Mouse (Mus musculus) MN1 (cell line): ENCODE measurements at regions not wholly inside any gene's neighbourhood (a gene's known extent, or its start where the extent isn't known, plus 50 kb on each side); places are given as distances from the start of the nearest gene placed in this dataset.
A peak's percentile ranks its signal among the peaks of the same experiment; 100 is the strongest.

Experiments used
- DNase-seq: peaks from one replicate; pipeline ENCODE4 v3.0.0-alpha.2; 2016; ENCODE audit warnings: low spot score

DNA sequence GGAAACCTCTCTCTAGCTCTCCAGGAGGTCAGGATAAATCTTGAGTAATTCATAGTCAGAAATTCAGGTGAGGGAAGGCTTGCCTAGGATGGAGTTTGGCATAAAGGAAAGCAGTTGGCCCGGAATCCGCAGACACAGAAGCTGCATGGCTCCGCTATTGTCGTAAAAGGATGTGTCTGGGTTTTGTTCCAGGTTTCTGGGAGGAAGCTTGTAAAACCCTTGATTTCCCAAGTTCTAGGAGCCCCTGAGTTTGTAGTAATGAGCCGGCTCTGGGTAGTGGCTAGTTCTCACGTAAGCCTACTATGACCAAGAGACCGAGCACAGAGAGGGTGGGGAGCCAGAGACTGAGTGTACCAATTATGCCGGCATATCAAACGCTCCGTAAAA, 52.7 kb upstream of the Gm21915 start:
- no peak for DNase-seq

- peak; percentile 34 for DNase-seq
Observed at GRCm38 (mm10) chr9:40617036-40617675, 53.3 kb upstream of the Gm21915 start.

GRCm38 (mm10) chr9:40616426-40617035, 53.9 kb upstream of the Gm21915 start:
- DNase-seq, result peak; percentile 92

DNA sequence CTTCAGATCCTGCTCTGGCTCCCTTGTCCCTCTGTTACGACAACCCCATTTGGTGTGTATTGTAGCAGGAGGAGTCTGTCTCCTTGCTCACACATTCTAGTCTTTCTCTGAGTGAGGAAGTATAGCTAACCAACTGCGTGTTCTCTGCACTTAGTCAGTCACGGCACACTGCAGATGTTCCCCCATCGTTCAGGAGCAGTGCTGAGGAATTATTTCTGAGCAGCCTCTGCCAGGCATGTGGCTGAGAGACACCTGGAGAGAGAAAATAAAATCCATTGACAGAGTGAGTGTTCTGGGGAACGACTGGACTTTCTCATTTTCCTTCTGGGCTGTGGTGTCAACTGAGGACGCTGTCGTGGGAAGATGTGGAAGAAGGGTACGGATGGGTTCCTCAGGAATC, 54.5 kb upstream of the Gm21915 start:
- no peak for DNase-seq

DNA sequence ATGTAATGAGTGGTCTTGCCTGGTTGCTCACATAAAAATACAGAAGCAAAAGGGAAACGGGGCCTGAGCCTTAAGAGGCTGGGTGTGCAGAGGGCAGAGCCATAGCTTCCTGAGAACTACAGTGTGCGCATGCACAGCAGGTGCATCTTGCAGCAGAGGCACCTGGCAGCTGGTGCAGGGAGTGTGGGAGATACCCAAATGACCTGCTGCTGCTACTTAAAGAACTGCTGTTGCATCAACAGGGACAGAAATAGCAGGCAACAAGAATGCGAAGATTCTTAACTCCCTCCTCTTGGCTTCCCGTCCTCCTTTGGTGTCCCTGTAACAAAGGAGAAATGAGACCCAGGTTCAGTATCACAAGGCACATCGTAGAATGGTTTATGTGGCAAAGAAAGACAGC, 56.3 kb upstream of the Gm21915 start:
- DNase-seq, result no peak

- no peak for DNase-seq
Observed at GRCm38 (mm10) chr9:40613182-40613581, 57.2 kb upstream of the Gm21915 start.

- DNase-seq, result no peak
Observed at GRCm38 (mm10) chr9:40612755-40613154, 57.7 kb upstream of the Gm21915 start.

DNA sequence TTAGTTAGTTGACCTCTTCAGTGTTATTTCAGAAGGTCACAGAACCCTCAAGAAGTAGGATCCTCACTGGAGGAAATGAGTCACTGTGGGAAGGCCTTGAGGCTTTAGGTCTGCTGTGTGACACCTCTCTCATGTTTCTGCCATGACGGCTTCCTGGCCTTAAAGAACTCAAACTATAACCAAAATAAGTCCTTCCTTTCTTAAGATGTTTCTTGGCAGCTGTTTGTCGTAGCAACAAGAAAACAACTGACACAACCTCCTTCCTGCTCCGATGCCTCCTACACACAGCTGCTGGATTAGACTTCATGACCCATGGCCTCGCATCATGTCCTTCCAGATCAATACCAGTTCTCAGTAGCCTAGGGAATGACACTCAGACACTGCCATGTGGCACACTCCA, 58.1 kb upstream of the Gm21915 start:
- no peak for DNase-seq

DNA sequence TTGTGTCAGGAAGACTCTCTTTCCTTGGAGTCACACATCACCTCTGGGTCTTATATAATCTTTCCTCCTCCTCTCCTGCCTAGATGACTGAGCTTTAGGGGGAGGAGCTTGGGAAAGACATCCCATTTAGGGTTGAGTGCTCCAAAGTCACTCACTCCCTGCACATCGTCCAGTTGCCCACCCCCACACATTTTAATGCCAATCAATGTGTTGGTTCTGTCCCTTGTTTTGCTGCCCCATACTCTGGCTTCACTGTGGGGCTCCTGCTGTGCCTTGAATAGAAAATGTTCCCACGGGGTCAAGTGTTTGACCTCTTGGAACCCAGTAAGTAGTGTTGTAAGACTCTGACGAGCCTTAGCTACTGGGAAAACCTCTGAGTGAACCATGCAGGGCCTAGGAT, 58.8 kb upstream of the Gm21915 start:
- DNase-seq, result no peak

DNA sequence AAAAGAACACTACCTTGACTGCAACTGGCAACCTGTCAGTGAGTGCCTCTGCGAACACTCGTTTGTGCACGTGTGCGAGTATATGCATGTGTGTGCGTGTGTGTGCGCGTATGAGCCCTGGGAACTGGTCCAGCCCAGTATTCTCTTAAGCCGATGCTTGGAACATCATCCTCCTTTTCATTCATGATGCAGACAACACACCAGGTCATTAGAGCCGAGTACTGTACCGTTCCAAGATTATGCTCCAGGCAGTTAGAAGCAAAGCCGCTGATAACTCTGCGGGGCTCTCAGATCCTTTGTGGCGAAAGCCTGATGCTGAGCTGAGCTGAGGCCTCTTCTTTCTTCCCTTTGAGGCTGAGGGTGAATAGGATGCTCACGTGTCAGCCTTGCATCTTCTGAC, 61.8 kb upstream of the Gm21915 start:
- DNase-seq, result no peak

DNA sequence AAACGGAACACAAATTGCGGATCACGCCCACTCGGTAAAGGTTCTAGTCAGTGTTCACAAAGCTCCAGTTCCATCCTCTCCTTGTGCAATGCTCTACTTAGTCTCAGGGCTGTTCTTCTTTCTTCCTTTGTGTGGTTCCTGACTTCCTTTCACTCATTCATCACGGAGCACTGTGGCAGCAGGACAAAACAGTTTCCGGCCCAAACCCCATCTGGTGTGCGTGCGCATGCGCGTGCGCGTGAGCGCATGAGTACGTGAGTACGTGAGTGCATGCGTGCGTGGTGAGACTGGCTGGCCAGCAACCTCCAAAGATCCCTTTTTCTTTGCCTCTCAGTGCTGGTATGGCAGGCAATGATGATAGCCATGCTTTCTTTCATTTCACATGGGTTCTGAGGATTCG, 62.5 kb upstream of the Gm21915 start:
- DNase-seq, result no peak

DNA sequence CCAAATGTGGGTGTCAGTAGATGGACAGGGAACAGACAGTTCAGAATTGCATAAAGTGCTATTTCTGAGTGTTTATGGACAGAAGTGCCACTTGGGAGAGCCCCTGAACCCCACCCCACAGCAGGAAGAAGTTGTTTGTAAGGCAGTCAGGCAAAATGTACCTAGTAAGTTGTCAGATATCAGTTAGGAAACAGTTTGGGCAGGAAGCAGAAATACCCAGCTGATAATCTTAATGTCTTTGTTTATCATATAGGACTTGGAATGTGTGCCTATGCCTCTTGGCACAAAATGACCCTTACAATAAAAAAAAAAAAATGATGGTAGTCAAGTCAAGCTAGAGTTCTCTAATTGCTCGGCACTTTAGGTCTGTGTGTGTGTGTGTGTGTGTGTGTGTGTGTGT, 66.9 kb upstream of the Gm21915 start:
- no peak for DNase-seq

- DNase-seq, result no peak
Observed at GRCm38 (mm10) chr9:40598431-40598831, 67.2 kb upstream of the Gramd1b start.

DNA sequence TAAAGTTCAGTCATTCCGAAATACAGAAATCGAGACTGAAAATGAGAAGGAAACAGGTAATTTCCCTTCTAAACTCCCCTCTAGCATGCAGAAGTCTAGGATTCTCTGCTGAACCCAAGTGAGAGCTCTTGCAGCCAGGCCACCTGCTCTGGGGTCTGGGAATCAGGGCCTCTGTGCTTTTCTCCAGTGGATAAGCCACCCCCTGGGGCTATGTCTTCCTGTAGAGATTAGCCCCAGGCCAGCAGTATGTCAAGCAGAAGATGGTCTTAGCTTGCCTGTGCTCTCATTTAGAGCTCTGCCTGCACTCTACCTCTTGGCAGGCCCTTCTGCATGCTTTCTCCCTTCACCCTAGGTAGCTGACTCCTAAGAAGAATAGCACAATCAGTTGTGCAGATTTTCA, 56.2 kb upstream of the Gramd1b start:
- DNase-seq, result no peak

GRCm38 (mm10) chr9:40586581-40586980, 55.4 kb upstream of the Gramd1b start:
- DNase-seq, result no peak

DNA sequence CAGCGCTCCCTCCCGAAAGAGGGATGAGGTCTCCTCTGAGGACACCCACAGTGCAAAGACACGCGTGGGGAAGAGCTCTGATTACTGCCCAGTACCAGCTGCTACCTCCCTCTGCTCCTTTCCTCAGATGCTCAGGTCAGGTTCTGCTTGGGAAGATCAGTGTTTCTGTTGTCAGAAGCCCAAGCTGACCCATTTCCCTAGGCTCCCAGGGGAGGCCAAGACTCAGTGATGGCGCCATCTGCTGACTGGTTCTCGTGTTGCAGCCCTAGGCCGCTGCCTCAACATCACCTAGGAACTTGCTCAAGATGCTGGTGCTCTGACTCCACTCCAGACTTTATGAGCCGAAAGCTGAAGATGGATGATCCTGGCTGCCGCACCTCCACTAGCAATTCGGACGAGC, 52.4 kb upstream of the Gramd1b start:
- DNase-seq, result peak; percentile 40

DNA sequence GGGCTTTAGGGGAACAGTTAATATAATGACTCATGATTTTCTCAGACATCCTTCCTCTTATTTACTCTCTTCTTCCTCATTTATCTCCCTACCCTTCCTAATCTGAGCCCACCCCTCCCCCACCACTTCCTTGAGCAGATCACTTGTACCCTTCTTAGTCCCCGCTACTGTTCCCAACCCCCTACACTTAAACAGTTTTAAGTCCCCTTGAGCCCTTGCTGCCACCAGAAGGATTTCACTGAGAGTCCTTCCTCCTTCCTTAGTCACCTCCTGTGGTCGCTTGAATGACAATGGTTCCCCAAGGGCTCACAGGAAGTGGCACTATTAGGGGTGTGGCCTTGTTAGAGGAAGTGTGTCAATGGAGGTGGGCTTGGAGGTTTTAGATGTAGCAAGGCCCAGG, 50.7 kb upstream of the Gramd1b start:
- no peak for DNase-seq
